10 mouse cellular contexts compared by ENCODE assay signal in the genomic region with DNA sequence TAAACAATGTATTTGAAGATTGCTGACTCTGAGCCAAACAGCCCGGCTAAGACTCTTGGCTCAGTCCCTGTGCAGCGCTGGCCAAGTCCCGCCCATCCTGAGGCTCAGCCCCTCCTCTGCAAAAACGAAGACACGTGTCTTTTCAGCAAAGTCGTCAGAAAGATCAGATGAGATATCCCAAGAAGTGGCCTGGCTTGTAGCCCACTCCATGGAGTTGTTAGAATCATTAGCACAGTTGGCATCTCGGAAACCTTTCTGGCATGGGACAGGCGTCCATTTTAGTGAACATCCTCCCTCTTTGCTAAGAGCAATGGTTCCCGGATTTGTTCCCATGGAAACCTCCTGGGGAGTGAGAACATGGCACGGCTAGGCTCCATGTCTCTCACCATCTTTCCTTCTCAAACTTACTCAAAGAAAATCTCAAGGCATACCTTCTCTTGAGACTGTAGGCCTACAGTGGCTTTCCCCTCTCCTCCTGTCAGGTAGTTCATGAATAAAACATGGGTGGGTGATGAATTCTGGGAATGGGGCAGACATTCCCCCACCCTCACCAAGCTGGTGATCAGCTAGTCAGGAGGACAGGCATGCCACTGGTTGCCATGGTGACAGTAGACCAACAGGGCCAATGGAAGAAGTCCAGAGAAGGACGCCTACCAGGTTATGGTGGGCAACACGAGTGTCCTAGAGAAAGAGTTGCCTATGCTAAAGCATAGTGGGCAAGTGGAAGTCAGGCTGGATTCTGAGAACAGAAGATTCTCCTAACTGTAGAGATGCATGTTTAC. TPM values are rescaled to one million over a fixed set of nuclear protein-coding genes. Genes with fewer than 3 reads are reported as not detected.
DNase-seq lines count a peak whose midpoint lies in the region; ATAC-seq lines count a peak whose summit lies in the region.
"Had no signal": no experiment of that assay in that cellular context is flagged by ENCODE, and none has a peak within 500 bp of the region (broad histone marks: within the 10 kb centered on the region; RNA-seq: fewer than 3 reads in every experiment).

No protein-coding gene starts in this region.

- H3K4me2 ChIP-seq in stomach, embryonic 15.5 days, result peak overlapping the region; percentile 19; the same call in 1 of the 2 replicates

- no peaks in the 10 kb centered on the region for H3K9me3 ChIP-seq in stomach, embryonic 15.5 days
- H3K9me3 ChIP-seq: megakaryocyte, embryonic 14.5 days had no signal

- no peaks in the 10 kb centered on the region for H3K27me3 ChIP-seq in stomach, embryonic 15.5 days (replicated peaks)

- H3K4me3 ChIP-seq in stomach, embryonic 15.5 days (replicated peaks), result no peak overlapping the region
- H3K4me3 ChIP-seq: megakaryocyte, embryonic 14.5 days had no signal

- no peaks in the 10 kb centered on the region for H3K36me3 ChIP-seq in stomach, embryonic 15.5 days

- no peak overlapping the region for H3K9ac ChIP-seq in stomach, embryonic 15.5 days

- H3K27ac ChIP-seq in stomach, embryonic 15.5 days, result peak overlapping the region; percentile 33; the same call in 1 of the 2 replicates

- H3K4me1 ChIP-seq in stomach, embryonic 15.5 days, result peaks cover 72% of the 10 kb centered on the region

- peak; percentile 56; the same call in 1 of the 2 replicates for ATAC-seq in stomach, embryonic 15.5 days (ENCODE audit: insufficient read depth, low FRiP score, low read depth)

- peak; percentile 16 to 25 for DNase-seq in frontal cortex, postnatal 10 days (ENCODE audit: low spot score in 2 of 2)
- no peak for DNase-seq in frontal cortex, postnatal 25 days (ENCODE audit: low spot score in 2 of 2)
- DNase-seq in ZHBTc4 (ENCODE audit: low read depth, low spot score), result peak; percentile 35
- peak; percentile 72 to 73 for DNase-seq in heart, adult 9 months (ENCODE audit: low spot score in 2 of 2)
- peak; percentile 79 to 85 for DNase-seq in kidney, postnatal 36 days
- DNase-seq in retina, postnatal 1 day, result no peak
- DNase-seq in layer of hippocampus, adult 9-10 months (ENCODE audit: low spot score), result no peak

- WGBS in stomach, embryonic 15.5 days, result 37% methylated on average over 12 of the region's 12 CpGs

RNA-seq across cellular contexts. Expression of gene Tgfbi, which starts 11.3 kb away (rescaled TPM):
- 158 and 165 TPM in 2 replicates for polyA plus RNA-seq in stomach, embryonic 15.5 days (2015; fragmentation: Nextera tagmentation; extraction: Ambion mirVana)

RNA-seq across cellular contexts. Expression of gene Lect2, which starts 49.7 kb away (rescaled TPM):
- 6.6 and 9.4 TPM in 2 replicates for polyA plus RNA-seq in stomach, embryonic 15.5 days (2015; fragmentation: Nextera tagmentation; extraction: Ambion mirVana)
- polyA plus RNA-seq: embryonic facial prominence, embryonic 11.5 days had no signal

Comparison
In these comparisons a context has a peak if more than half of its experiments do, and no peak if none do; other contexts are left out.
1. DNase-seq: peak in frontal cortex, postnatal 10 days (2 of 2), ZHBTc4 (single experiment), heart, adult 9 months (2 of 2) and kidney, postnatal 36 days (2 of 2); none in frontal cortex, postnatal 25 days (0 of 2), retina, postnatal 1 day (single experiment) and layer of hippocampus, adult 9-10 months (single experiment).